Mouse (Mus musculus) lung, postnatal 0 days (tissue): ENCODE results near the gene Axl. TPM values are rescaled to one million over a fixed set of nuclear protein-coding genes. Genes with fewer than 3 reads are reported as not detected.
"Not testable (repeated sequence)": the region's sequence is repeated elsewhere in the genome, so short reads cannot be mapped to it uniquely, and the experiment has no call there.

Source experiments
- ATAC-seq: fragments of 200-750 bp; cut with Nextera tagmentation; 2 replicates; pipeline ENCODE4 v1.8.0; 2017; ENCODE audit warnings: moderate library complexity
- DNase-seq: peaks from one replicate; pipeline ENCODE4 v3.0.0-alpha.2; 2016; ENCODE audit warnings: low spot score
- H3K27ac ChIP-seq: fragments of 300-500 bp; sonication (generic); 2 replicates; pipeline ENCODE4 v1.5.1; 2014; ENCODE audit warnings: antibody characterized with exemption, mild to moderate bottlenecking, low read length, mixed read lengths
- H3K27me3 ChIP-seq: fragments of 300-500 bp; sonication (generic); replicated peaks from 2 replicates; pipeline ENCODE4 v1.6.1; 2014; ENCODE audit warnings: low read length, mixed read lengths; ENCODE audit not compliant: insufficient read depth
- H3K36me3 ChIP-seq: fragments of 300-500 bp; sonication (generic); 2 replicates; pipeline ENCODE4 v1.6.1; 2014; ENCODE audit warnings: low read length, mixed read lengths; ENCODE audit not compliant: insufficient read depth
- H3K4me1 ChIP-seq: fragments of 300-500 bp; sonication (generic); 2 replicates; pipeline ENCODE4 v1.6.1; 2014; ENCODE audit warnings: antibody characterized with exemption, low read depth, low read length, mixed read lengths; ENCODE audit not compliant: insufficient read depth
- H3K4me2 ChIP-seq: fragments of 300-500 bp; sonication (generic); replicated peaks from 2 replicates; pipeline ENCODE4 v1.6.1; 2014; ENCODE audit warnings: low read depth, mild to moderate bottlenecking, low read length, moderate library complexity, mixed read lengths
- H3K4me3 ChIP-seq: fragments of 300-500 bp; sonication (generic); 2 replicates; pipeline ENCODE4 v1.5.1; 2014; ENCODE audit warnings: low read depth, low read length
- H3K9ac ChIP-seq: fragments of 300-500 bp; sonication (generic); replicated peaks from 2 replicates; pipeline ENCODE4 v1.6.1; 2014; ENCODE audit warnings: low read depth, mild to moderate bottlenecking
- H3K9me3 ChIP-seq: fragments of 300-500 bp; sonication (generic); 2 replicates; pipeline ENCODE4 v1.6.1; 2016; ENCODE audit warnings: low read length, mixed read lengths
- CTCF ChIP-seq: IDR thresholded peaks from 2 replicates; pipeline ENCODE4 v1.5.1; 2016; ENCODE audit warnings: antibody characterized with exemption, mild to moderate bottlenecking
- EP300 ChIP-seq: IDR thresholded peaks from 2 replicates; pipeline ENCODE4 v1.6.1; 2016; ENCODE audit warnings: antibody characterized with exemption, mild to moderate bottlenecking, control low read depth
- whole genome bisulfite sequencing: fragments of 180-500 bp; shearing (Covaris S2); extraction: QIAGEN DNeasy Blood & Tissue Kit; methylation state at CpG from one replicate; pipeline ENCODE4 v1.1.7; 2014; 5-methylcytosine and 5-hydroxymethylcytosine counted together
- polyA plus RNA-seq: library from polyadenylated mRNA; unstranded; fragments of >200 nt; fragmentation: Nextera tagmentation; extraction: Ambion mirVana; gene quantifications from 2 replicates; pipeline ENCODE4 v1.2.1, GENCODE M21; 2015

Axl gene
- polyA plus RNA-seq, 1 experiment from 2014 or later = 81.6 TPM

GRCm38 (mm10) chr7:25799369-25799768, 10.9 kb upstream of the Axl start:
- Histone ChIP-seq H3K9me3 (no peaks in the 10 kb centered on the region), H3K4me3 (no peak overlapping the region), H3K36me3 (no peaks in the 10 kb centered on the region), H3K4me1 (no peaks in the 10 kb centered on the region), H3K9ac (no peak overlapping the region), H3K4me2 (no peak overlapping the region), H3K27ac (no peak overlapping the region), H3K27me3 (no peaks in the 10 kb centered on the region)
- TF ChIP-seq CTCF (no peak), EP300 (no peak)
- 63% methylated on average over 1 of the region's 1 CpGs for WGBS
- DNase-seq = no peak
- no peak for ATAC-seq

DNA sequence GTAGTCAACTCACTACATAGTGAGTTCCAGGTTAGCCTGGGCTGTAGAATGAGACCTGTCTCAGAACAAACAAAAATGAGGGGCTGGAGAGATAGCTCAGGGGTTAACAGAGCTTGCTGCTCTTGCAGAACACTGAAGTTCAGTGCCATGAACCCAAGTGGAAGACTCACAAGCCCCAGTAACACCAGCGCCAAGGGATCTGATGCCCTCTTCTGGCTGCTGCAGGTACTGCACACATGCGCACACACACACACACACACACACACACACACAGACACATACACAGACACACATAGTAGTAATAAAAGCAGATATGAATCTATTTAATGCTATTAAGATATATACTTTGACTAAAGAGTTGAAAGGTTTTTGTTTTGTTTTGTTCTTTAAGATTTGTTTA, 10.0 kb upstream of the Axl start:
- no peak overlapping the region for H3K4me3 ChIP-seq
- no peaks in the 10 kb centered on the region for H3K36me3 ChIP-seq
- ATAC-seq = no peak
- no peak for TF ChIP-seq EP300
- peak; percentile 45 for TF ChIP-seq CTCF
- no peak for DNase-seq
- no peaks in the 10 kb centered on the region for H3K27me3 ChIP-seq
- 93% methylated on average over 2 of the region's 2 CpGs for WGBS
- H3K4me2 ChIP-seq = no peak overlapping the region
- no peaks in the 10 kb centered on the region for H3K4me1 ChIP-seq
- no peak overlapping the region for H3K27ac ChIP-seq
- H3K9me3 ChIP-seq = no peaks in the 10 kb centered on the region
- no peak overlapping the region for H3K9ac ChIP-seq

DNA sequence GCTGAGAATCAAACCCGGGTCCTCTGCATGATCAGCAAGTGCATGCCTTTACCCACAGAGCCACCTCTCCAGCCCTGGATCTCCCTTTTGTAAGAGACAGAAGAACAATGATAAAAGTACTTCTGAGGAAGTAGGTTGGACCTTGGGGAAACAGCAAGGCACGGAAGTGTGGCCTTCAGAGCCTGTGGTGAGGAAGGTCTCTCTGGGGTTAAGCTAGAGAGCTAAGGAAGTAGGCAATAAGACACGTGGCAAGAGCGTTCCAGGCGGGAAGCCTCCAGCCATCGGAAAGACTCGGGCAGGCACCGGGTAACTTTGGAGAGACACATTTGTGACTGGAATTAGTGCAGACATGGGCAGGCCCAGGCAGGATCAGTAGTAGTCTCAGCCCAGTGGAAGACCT, 6.3 kb upstream of the Axl start:
- no peaks in the 10 kb centered on the region for H3K4me1 ChIP-seq
- no peaks in the 10 kb centered on the region for H3K9me3 ChIP-seq
- H3K27ac ChIP-seq = no peak overlapping the region
- no peaks in the 10 kb centered on the region for H3K36me3 ChIP-seq
- H3K9ac ChIP-seq = no peak overlapping the region
- H3K4me3 ChIP-seq = no peak overlapping the region
- no peak for TF ChIP-seq EP300
- TF ChIP-seq CTCF = no peak
- ATAC-seq = no peak
- no peak for DNase-seq
- no peaks in the 10 kb centered on the region for H3K27me3 ChIP-seq
- WGBS = 74% methylated on average over 8 of the region's 8 CpGs
- H3K4me2 ChIP-seq = no peak overlapping the region

DNA sequence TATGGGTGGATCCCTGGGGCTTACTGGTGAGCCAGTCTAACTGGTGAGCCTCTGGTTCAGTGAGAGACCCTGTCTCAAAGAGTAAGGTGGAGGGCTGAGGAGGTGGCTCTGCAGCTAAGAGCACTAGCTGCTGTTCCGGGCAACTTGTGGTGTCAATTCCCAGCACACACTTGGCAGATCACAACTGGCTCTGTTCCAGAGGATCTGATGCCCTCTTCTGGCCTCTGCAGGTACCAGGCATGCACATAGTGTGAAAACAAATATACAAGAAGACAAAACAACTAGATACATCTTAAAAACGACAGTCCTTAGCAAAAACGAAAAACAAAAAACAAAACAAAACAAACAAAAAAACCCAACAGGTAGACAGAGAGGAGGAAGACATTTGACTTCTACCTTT, 5.2 kb upstream of the Axl start:
- ATAC-seq (no peak), DNase-seq (no peak)
- Histone ChIP-seq H3K4me1 (no peaks in the 10 kb centered on the region), H3K27me3 (no peaks in the 10 kb centered on the region), H3K36me3 (no peaks in the 10 kb centered on the region), H3K9me3 (no peaks in the 10 kb centered on the region), H3K27ac (no peak overlapping the region), H3K4me3 (no peak overlapping the region), H3K4me2 (no peak overlapping the region), H3K9ac (no peak overlapping the region)
- 53% methylated on average over 3 of the region's 3 CpGs for WGBS
- TF ChIP-seq EP300 (no peak), CTCF (peak; percentile 40)

DNA sequence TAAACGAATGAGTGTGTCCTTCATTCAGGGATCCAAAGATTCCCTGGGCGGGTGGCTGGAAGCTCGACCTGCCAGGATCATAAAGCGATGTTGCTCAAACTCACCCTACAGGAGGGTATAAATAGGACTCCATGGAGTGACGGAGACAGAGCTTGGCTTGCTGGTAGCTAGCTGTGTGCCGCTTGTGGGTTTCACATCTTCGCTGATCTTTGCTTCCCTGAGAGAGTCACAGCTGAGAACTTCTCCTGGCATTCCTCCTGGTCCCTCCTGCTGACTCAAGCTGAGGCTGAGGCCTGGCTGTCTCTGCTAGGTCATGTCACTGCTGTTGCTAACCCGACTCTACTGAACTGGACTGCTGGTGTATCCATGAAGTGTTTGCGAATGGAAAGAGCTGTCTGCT, 4.5 kb upstream of the Axl start:
- H3K27ac ChIP-seq, H3K4me3 ChIP-seq, H3K4me1 ChIP-seq, H3K9me3 ChIP-seq, H3K9ac ChIP-seq, DNase-seq, H3K36me3 ChIP-seq, ATAC-seq, H3K27me3 ChIP-seq, H3K4me2 ChIP-seq: not testable (repeated sequence)
- 51% methylated on average over 9 of the region's 9 CpGs for WGBS

GRCm38 (mm10) chr7:25790615-25791014, 2.1 kb upstream of the Axl start:
- Histone ChIP-seq H3K4me1 (peaks cover 4% of the 10 kb centered on the region), H3K4me2 (no peak overlapping the region), H3K27me3 (no peaks in the 10 kb centered on the region), H3K36me3 (no peaks in the 10 kb centered on the region), H3K9ac (no peak overlapping the region), H3K4me3 (no peak overlapping the region), H3K9me3 (no peaks in the 10 kb centered on the region), H3K27ac (no peak overlapping the region)
- DNase-seq = peak; percentile 58
- 40% methylated on average over 8 of the region's 8 CpGs for WGBS
- ATAC-seq = peak; percentile 19; the same call in 1 of the 2 replicates
- TF ChIP-seq CTCF (no peak), EP300 (0 out of 2 replicates have a peak, but pooled peaks have one; percentile 18)

GRCm38 (mm10) chr7:25789129-25789440, 580 bp upstream of the Axl start:
- no peak for DNase-seq
- H3K36me3 ChIP-seq = no peaks in the 10 kb centered on the region
- no peaks in the 10 kb centered on the region for H3K9me3 ChIP-seq
- WGBS = 21% methylated on average over 3 of the region's 3 CpGs
- no peak overlapping the region for H3K9ac ChIP-seq
- H3K4me3 ChIP-seq = no peak overlapping the region
- H3K27me3 ChIP-seq = no peaks in the 10 kb centered on the region
- peak overlapping the region; percentile 64; the same call in 1 of the 2 replicates for H3K4me2 ChIP-seq
- TF ChIP-seq CTCF = no peak
- no peak for TF ChIP-seq EP300
- no peak for ATAC-seq
- no peak overlapping the region for H3K27ac ChIP-seq
- H3K4me1 ChIP-seq = peaks cover 4% of the 10 kb centered on the region
